In genomic region chr2:119209176-119209507, GRCm38 (mm10) we compare ENCODE assay signal across 8 mouse cellular contexts. TPM values are rescaled to one million over a fixed set of nuclear protein-coding genes. Genes with fewer than 3 reads are reported as not detected.
DNase-seq lines count a peak whose midpoint lies in the region; ATAC-seq and TF ChIP-seq lines count a peak whose summit lies in the region.

No protein-coding gene starts in this region.

- TF ChIP-seq EP300 in ES-Bruce4 (IDR thresholded peaks at IDR 0.05; ENCODE audit: insufficient read depth, low read depth, low read length) = no peak

- no peaks in the 10 kb centered on the region for H3K9me3 ChIP-seq in heart, embryonic 13.5 days
- H3K9me3 ChIP-seq in ES-Bruce4 (replicated peaks; ENCODE audit: control insufficient read depth, insufficient read depth, low read length, poor library complexity, severe bottlenecking) = no peaks in the 10 kb centered on the region

- peak overlapping the region; percentile 90 for H3K9ac ChIP-seq in heart, embryonic 13.5 days
- H3K9ac ChIP-seq in ES-Bruce4 (ENCODE audit: low read depth, poor library complexity, severe bottlenecking) = peak overlapping the region; percentile 25

- under 1% methylated on average over 13 of the region's 13 CpGs for WGBS in heart, embryonic 13.5 days

- H3K27me3 ChIP-seq in heart, embryonic 13.5 days (replicated peaks) = no peaks in the 10 kb centered on the region
- no peaks in the 10 kb centered on the region for H3K27me3 ChIP-seq in ES-Bruce4 (ENCODE audit: control insufficient read depth, insufficient read depth, low read length, poor library complexity, severe bottlenecking)

- peaks cover 38% of the 10 kb centered on the region for H3K36me3 ChIP-seq in heart, embryonic 13.5 days
- H3K36me3 ChIP-seq in ES-Bruce4 (ENCODE audit: control insufficient read depth, insufficient read depth, low read length, poor library complexity, severe bottlenecking) = no peaks in the 10 kb centered on the region

- no peak for TF ChIP-seq POLR2A in ES-Bruce4 (IDR thresholded peaks at IDR 0.05; ENCODE audit: insufficient read depth, low read length)

- peak overlapping the region; percentile 81 for H3K4me2 ChIP-seq in heart, embryonic 13.5 days

- no peak for TF ChIP-seq CTCF in ES-Bruce4 (IDR thresholded peaks at IDR 0.05; ENCODE audit: low read depth, low read length)

- H3K4me3 ChIP-seq in heart, embryonic 13.5 days = peak overlapping the region; percentile 85
- peak overlapping the region; percentile 90 for H3K4me3 ChIP-seq in ES-Bruce4 (ENCODE audit: low read depth, low read length)

- no peak for DNase-seq in heart, adult 8-10 months (ENCODE audit: low spot score)
- DNase-seq in forelimb bud, embryonic 11.5 days (ENCODE audit: low read depth, low spot score) = peak; percentile 16
- DNase-seq in spleen, postnatal 10 days (ENCODE audit: low spot score in 2 of 2) = no peak
- no peak for DNase-seq in layer of hippocampus, postnatal 36 days
- DNase-seq in adrenal gland, adult 2 months = no peak

- H3K27ac ChIP-seq in heart, embryonic 13.5 days (replicated peaks) = peak overlapping the region; percentile 91
- H3K27ac ChIP-seq in ES-Bruce4 (ENCODE audit: insufficient read depth, low read length) = no peak overlapping the region

- peaks cover 18% of the 10 kb centered on the region for H3K4me1 ChIP-seq in heart, embryonic 13.5 days
- H3K4me1 ChIP-seq in ES-Bruce4 (ENCODE audit: control insufficient read depth, insufficient read depth, low read length) = peaks cover 2% of the 10 kb centered on the region

- no peak for ATAC-seq in heart, embryonic 13.5 days (ENCODE audit: extremely low read depth, insufficient number of reproducible peaks, low FRiP score, low TSS enrichment)
- peak; percentile 13 for ATAC-seq in megakaryocyte, adult 5-6 weeks (ENCODE audit: poor library complexity, severe bottlenecking)

RNA-seq across cellular contexts. Expression of gene Dnajc17, which starts 0.5 kb away (rescaled TPM):
- polyA plus RNA-seq in heart, embryonic 13.5 days (2015; fragmentation: Nextera tagmentation; extraction: Ambion mirVana) = 11.3 and 11.9 TPM in 2 replicates
- 10 to 100 TPM in 1 of 4 experiments, 1 to 10 TPM in 3; 7.6 to 11.2 (median 9.0) TPM for total RNA-seq in heart, adult 8-10 months (2022)
- 12.0 and 12.5 TPM in 2 replicates for polyA plus RNA-seq in ES-Bruce4 (2011; ENCODE audit: insufficient read depth, insufficient read length, low read depth, missing spikeins)
- total RNA-seq in megakaryocyte, adult 5-6 weeks (2015) = 22.8 and 24.1 TPM in 2 replicates
- total RNA-seq in megakaryocyte, adult 5-6 weeks (2017) = 46.7 and 50.7 TPM in 2 replicates
- 10 to 100 TPM; 17.4 to 17.6 TPM for total RNA-seq in layer of hippocampus, postnatal 36 days (2021)
- 10 to 100 TPM; 12.3 to 21.0 TPM for total RNA-seq in adrenal gland, adult 2 months (2021)
- 3.6 and 3.7 TPM in 2 replicates for polyA plus RNA-seq in adrenal gland, adult 2 months (2012; rRNA removed)

RNA-seq across cellular contexts. Expression of gene Zfyve19, which starts 0.7 kb away (rescaled TPM):
- 29.5 and 35.0 TPM in 2 replicates for polyA plus RNA-seq in heart, embryonic 13.5 days (2015; fragmentation: Nextera tagmentation; extraction: Ambion mirVana)
- total RNA-seq in heart, adult 8-10 months (2022) = 10 to 100 TPM in 2 of 4 experiments, 1 to 10 TPM in 2; 7.8 to 14.3 (median 10.0) TPM
- polyA plus RNA-seq in ES-Bruce4 (2011; ENCODE audit: insufficient read depth, insufficient read length, low read depth, missing spikeins) = 11.9 and 13.4 TPM in 2 replicates
- 16.4 and 21.6 TPM in 2 replicates for total RNA-seq in megakaryocyte, adult 5-6 weeks (2015)
- 30.7 and 39.8 TPM in 2 replicates for total RNA-seq in megakaryocyte, adult 5-6 weeks (2017)
- total RNA-seq in layer of hippocampus, postnatal 36 days (2021) = 10 to 100 TPM; 38.7 to 43.9 TPM
- 10 to 100 TPM; 29.5 to 36.1 TPM for total RNA-seq in adrenal gland, adult 2 months (2021)
- 30.4 and 33.4 TPM in 2 replicates for polyA plus RNA-seq in adrenal gland, adult 2 months (2012; rRNA removed)

RNA-seq across cellular contexts. Expression of gene Ppp1r14d, which starts 20.6 kb away (rescaled TPM):
- polyA plus RNA-seq in heart, embryonic 13.5 days (2015; fragmentation: Nextera tagmentation; extraction: Ambion mirVana) = not detected in 2 replicates
- total RNA-seq in heart, adult 8-10 months (2022) = not detected
- polyA plus RNA-seq in ES-Bruce4 (2011; ENCODE audit: insufficient read depth, insufficient read length, low read depth, missing spikeins) = not detected in 2 replicates
- total RNA-seq in megakaryocyte, adult 5-6 weeks (2015) = not detected in 2 replicates
- not detected in 2 replicates for total RNA-seq in megakaryocyte, adult 5-6 weeks (2017)
- not detected for total RNA-seq in layer of hippocampus, postnatal 36 days (2021)
- not detected for total RNA-seq in adrenal gland, adult 2 months (2021)
- not detected in 2 replicates for polyA plus RNA-seq in adrenal gland, adult 2 months (2012; rRNA removed)

RNA-seq across cellular contexts. Expression of gene Spint1, which starts 28.0 kb away (rescaled TPM):
- 0.96 and 1.0 TPM in 2 replicates for polyA plus RNA-seq in heart, embryonic 13.5 days (2015; fragmentation: Nextera tagmentation; extraction: Ambion mirVana)
- total RNA-seq in heart, adult 8-10 months (2022) = under 1 TPM in 1 of 4 experiments, not detected in 3; 0.14 TPM
- 57.3 and 71.4 TPM in 2 replicates for polyA plus RNA-seq in ES-Bruce4 (2011; ENCODE audit: insufficient read depth, insufficient read length, low read depth, missing spikeins)
- total RNA-seq in megakaryocyte, adult 5-6 weeks (2015) = not detected in 2 replicates
- total RNA-seq in megakaryocyte, adult 5-6 weeks (2017) = not detected in 2 replicates
- 1 to 10 TPM; 1.7 to 2.4 TPM for total RNA-seq in layer of hippocampus, postnatal 36 days (2021)
- 1 to 10 TPM; 1.8 to 3.4 TPM for total RNA-seq in adrenal gland, adult 2 months (2021)
- polyA plus RNA-seq in adrenal gland, adult 2 months (2012; rRNA removed) = 1.9 and 2.9 TPM in 2 replicates

RNA-seq across cellular contexts. Expression of gene Gm14137, which starts 34.8 kb away (rescaled TPM):
- 0.37 and 0.44 TPM in 2 replicates for polyA plus RNA-seq in heart, embryonic 13.5 days (2015; fragmentation: Nextera tagmentation; extraction: Ambion mirVana)
- total RNA-seq in heart, adult 8-10 months (2022) = not detected
- 0.21 TPM in 1 of 2 replicates, not detected in the other for polyA plus RNA-seq in ES-Bruce4 (2011; ENCODE audit: insufficient read depth, insufficient read length, low read depth, missing spikeins)
- not detected in 2 replicates for total RNA-seq in megakaryocyte, adult 5-6 weeks (2015)
- total RNA-seq in megakaryocyte, adult 5-6 weeks (2017) = not detected in 2 replicates
- total RNA-seq in layer of hippocampus, postnatal 36 days (2021) = not detected
- under 1 TPM; 0.09 to 0.28 TPM for total RNA-seq in adrenal gland, adult 2 months (2021)
- 0.04 and 0.17 TPM in 2 replicates for polyA plus RNA-seq in adrenal gland, adult 2 months (2012; rRNA removed)
